Mouse (Mus musculus) heart, embryonic 12.5 days (tissue): Measurements from ENCODE around the gene Klra2. TPM values are rescaled to one million over a fixed set of nuclear protein-coding genes. Genes with fewer than 3 reads are reported as not detected.
"Not testable (repeated sequence)": the region's sequence is repeated elsewhere in the genome, so short reads cannot be mapped to it uniquely, and the experiment has no call there.

Source experiments
- ATAC-seq: fragments of 200-750 bp; cut with Nextera tagmentation; 2 replicates; pipeline ENCODE4 v1.8.0; 2017; ENCODE audit warnings: moderate TSS enrichment, moderate library complexity; ENCODE audit not compliant: insufficient number of reproducible peaks, low FRiP score
- H3K27ac ChIP-seq: fragments of 300-500 bp; sonication (generic); 2 replicates; pipeline ENCODE4 v1.5.1; 2016; ENCODE audit warnings: mild to moderate bottlenecking, moderate library complexity; ENCODE audit not compliant: poor library complexity, severe bottlenecking
- H3K27me3 ChIP-seq: fragments of 300-500 bp; sonication (generic); replicated peaks from 2 replicates; pipeline ENCODE4 v1.6.1; 2016; ENCODE audit warnings: mild to moderate bottlenecking, moderate library complexity
- H3K36me3 ChIP-seq: fragments of 300-500 bp; sonication (generic); 2 replicates; pipeline ENCODE4 v1.6.1; 2016; ENCODE audit warnings: mild to moderate bottlenecking, moderate library complexity
- H3K4me1 ChIP-seq: fragments of 300-500 bp; sonication (generic); replicated peaks from 2 replicates; pipeline ENCODE4 v1.6.1; 2016; ENCODE audit warnings: mild to moderate bottlenecking
- H3K4me2 ChIP-seq: fragments of 300-500 bp; sonication (generic); 2 replicates; pipeline ENCODE4 v1.6.1; 2016; ENCODE audit warnings: mild to moderate bottlenecking, moderate library complexity
- H3K4me3 ChIP-seq: fragments of 300-500 bp; sonication (generic); 2 replicates; pipeline ENCODE4 v1.5.1; 2016; ENCODE audit warnings: mild to moderate bottlenecking
- H3K9ac ChIP-seq: fragments of 300-500 bp; sonication (generic); 2 replicates; pipeline ENCODE4 v1.6.1; 2016; ENCODE audit warnings: mild to moderate bottlenecking, moderate library complexity
- H3K9me3 ChIP-seq: fragments of 300-500 bp; sonication (generic); replicated peaks from 2 replicates; pipeline ENCODE4 v1.6.1; 2016; ENCODE audit warnings: mild to moderate bottlenecking, moderate library complexity
- WGBS: fragments of 180-500 bp; shearing (Covaris S2); methylation state at CpG from one replicate; pipeline ENCODE4 v1.1.7; 2016; 5-methylcytosine and 5-hydroxymethylcytosine counted together
- polyA plus RNA-seq: library from polyadenylated mRNA; unstranded; fragments of >200 nt; fragmentation: Nextera tagmentation; extraction: Ambion mirVana; gene quantifications from 2 replicates; pipeline ENCODE4 v1.2.1, GENCODE M21; 2016

Gene Klra2
- polyA plus RNA-seq = not detected in 2 replicates

DNA sequence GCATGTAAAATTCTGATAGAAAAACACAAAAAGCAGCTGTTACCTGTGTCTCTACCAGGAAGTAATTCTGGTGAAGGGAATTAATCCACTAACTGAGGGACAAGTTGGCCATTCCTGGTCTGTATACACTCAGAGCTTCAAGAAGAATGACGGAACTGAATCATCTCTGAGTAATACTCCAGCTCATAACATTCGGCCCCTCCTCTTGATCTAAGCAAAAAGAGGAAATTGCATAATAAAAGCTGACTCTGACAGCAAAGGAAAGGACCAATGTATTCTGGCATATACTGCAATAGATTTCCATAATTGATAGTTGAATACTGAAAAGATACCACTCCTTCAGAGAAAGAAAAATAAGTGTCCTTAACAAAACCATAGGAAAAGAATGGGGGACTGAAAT, at the start of gene Klra2:
Gene Klra2 (minus strand): TSS at position 157 of the 400 bp plus-strand sequence.
- WGBS = 66% methylated on average over 2 of the region's 2 CpGs
- Histone ChIP-seq H3K27me3 (no peaks in the 10 kb centered on the region), H3K9ac (no peak within 1 kb of the TSS), H3K4me1 (no peaks in the 10 kb centered on the region), H3K36me3 (no peaks in the 10 kb centered on the region), H3K9me3 (0 out of 2 replicates have a peak, but pooled peaks cover 2% of the 10 kb centered on the region), H3K4me3 (no peak within 1 kb of the TSS), H3K4me2 (no peak within 1 kb of the TSS), H3K27ac (no peak within 1 kb of the TSS)
- no peak for ATAC-seq

DNA sequence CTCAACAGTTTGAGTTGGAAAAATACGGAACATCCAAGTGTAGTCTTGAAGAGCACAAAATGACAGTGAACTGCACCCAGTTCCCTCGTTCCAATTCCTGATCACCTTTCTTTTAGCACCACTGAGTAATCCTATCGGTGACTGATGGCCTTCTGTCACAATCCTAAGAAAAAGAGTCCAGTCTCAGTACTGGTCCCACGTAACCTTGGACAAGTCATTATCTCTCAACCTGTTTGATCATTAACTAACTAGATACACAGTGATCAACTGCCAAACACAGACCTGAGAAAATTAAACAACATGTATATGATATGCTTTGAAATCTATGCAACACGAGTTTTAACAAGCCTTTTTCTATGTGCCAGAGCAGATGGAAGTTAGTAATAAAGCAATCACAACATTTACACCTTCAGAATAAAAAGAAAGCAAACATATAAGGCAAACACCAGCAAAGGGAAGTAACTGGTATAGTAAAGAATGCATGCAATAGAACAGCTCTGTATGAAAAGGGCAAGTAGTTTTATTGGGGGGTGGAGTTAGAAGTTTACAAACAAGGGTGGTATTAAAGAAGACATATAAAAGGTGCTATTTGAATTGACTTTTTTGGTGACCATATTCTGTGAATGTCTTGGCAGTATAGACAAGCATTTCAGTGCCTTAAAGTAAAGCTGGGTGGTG, 47.4 kb upstream of the Klra2 start:
- no peak overlapping the region for H3K4me2 ChIP-seq
- peaks cover 8% of the 10 kb centered on the region for H3K4me1 ChIP-seq
- H3K27ac ChIP-seq = no peak overlapping the region
- no peaks in the 10 kb centered on the region for H3K36me3 ChIP-seq
- H3K9me3 ChIP-seq = no peaks in the 10 kb centered on the region
- no peak overlapping the region for H3K9ac ChIP-seq
- no peak overlapping the region for H3K4me3 ChIP-seq
- WGBS = 85% methylated on average over 5 of the region's 5 CpGs
- ATAC-seq = no peak
- H3K27me3 ChIP-seq = no peaks in the 10 kb centered on the region; the same call in 1 of the 2 replicates

DNA sequence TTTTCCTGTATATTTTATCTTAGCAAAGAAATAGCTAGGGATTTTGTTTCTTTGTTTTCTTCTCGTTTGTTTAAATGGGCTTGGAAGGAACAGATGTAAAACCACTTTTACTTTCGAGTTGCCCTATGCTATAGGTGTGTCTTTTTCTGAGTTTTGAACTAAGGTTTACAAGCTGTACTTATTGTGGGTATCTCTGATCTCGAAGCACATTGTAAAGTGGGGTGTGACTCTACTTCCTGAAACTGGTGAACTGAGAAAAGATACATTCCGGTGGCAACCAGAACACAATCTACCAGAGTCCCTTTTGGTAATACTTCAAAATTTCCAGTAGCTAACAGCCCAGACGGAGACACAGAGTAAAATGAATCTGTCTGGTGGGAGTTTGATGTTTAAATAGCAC, 46.8 kb upstream of the Klra2 start:
- no peaks in the 10 kb centered on the region; the same call in 1 of the 2 replicates for H3K27me3 ChIP-seq
- H3K9me3 ChIP-seq = no peaks in the 10 kb centered on the region
- no peak overlapping the region for H3K4me2 ChIP-seq
- no peak for ATAC-seq
- no peak overlapping the region for H3K27ac ChIP-seq
- H3K9ac ChIP-seq = no peak overlapping the region
- H3K4me1 ChIP-seq = peaks cover 8% of the 10 kb centered on the region
- no peak overlapping the region for H3K4me3 ChIP-seq
- H3K36me3 ChIP-seq = no peaks in the 10 kb centered on the region
- WGBS = 86% methylated on average over 5 of the region's 5 CpGs

DNA sequence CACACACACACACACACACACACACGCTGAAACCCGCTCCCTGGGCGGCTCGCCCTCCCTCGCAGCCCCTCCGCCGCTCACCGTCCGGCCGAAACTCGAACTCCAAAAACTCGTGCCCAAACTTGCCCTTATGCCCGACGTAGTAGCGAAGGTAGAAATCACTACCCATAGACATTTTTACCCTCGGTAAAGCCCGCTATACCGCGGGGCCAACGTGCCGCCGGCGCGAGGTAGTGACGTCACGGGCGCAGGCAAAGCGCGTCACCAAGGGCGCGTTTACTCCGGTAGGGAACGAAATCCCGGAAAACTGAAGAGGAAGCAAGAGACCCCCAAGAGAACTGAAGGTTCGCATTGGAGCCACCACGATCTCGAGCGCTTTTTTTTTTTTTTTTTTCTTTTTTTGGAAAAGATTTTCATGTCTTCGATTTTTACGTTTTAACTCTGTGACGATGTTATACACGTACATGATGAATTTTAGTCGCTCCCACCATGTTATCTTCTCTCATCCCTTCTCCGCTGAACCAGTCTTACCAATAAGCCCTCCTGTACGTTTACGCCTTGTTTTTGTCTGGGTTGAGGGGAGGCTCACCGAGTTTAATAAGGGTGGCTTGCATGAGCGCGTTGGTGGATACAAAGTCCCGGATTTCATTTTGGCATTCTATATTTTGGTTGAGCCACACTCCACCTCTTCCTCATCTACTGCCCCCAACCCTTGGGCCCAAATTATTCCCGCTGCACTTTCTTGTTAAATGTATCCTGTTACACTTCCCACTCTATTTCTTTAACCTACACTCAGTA, 46.0 kb upstream of the Klra2 start, which contains the start of gene Magohb:
Gene Magohb (minus strand): TSS at position 254 of the 798 bp plus-strand sequence.
- peak; percentile 89 for ATAC-seq
- H3K36me3 ChIP-seq = peaks cover 2% of the 10 kb centered on the region; the same call in 1 of the 2 replicates
- H3K9me3 ChIP-seq = no peaks in the 10 kb centered on the region
- peak within 1 kb of the TSS; percentile 69 for H3K4me3 ChIP-seq
- peaks cover 8% of the 10 kb centered on the region for H3K4me1 ChIP-seq
- H3K27me3 ChIP-seq = no peaks in the 10 kb centered on the region; the same call in 1 of the 2 replicates
- H3K9ac ChIP-seq = peak within 1 kb of the TSS; percentile 82
- H3K27ac ChIP-seq = 0 out of 2 replicates have a peak within 1 kb of the TSS, but pooled peaks have one; percentile 26
- H3K4me2 ChIP-seq = peak within 1 kb of the TSS; percentile 76
- WGBS = 2% methylated on average over 49 of the region's 51 CpGs

DNA sequence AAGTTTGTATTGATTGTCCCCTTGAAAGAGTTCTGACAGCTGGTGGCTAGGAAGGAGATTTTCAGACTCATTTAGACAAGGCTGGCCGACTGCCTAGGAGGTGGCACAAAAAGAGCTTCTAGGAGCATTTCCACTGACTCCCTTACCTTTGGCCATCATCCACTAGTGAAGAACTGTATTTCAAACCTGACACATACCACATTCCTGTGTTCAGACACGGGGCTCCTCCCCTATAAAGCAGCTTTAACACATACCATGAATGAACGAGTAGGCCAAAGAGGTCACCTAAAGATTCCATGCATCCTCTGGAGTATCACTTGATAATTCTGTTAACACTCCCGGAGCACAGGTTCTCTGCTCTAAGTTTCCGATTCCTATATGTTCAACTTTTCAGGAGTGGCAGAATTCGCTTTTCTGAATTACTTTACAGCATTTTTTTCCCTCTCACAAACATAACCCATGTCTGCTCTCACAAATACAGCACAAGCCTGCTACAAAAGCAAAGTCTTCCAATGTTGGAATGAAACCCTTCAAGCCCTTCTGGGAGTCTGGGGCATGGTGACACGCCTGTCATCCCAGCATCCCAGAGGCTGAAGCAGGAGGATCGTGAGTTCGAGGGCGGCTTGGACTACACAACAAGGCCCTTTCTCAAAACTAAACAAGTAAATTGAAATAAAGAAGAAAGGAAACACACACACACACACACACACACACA, 45.3 kb upstream of the Klra2 start:
- no peaks in the 10 kb centered on the region for H3K27me3 ChIP-seq
- H3K36me3 ChIP-seq = peaks cover 8% of the 10 kb centered on the region; the same call in 1 of the 2 replicates
- H3K4me1 ChIP-seq = peaks cover 8% of the 10 kb centered on the region
- H3K4me2 ChIP-seq = peak overlapping the region; percentile 71
- H3K4me3 ChIP-seq = peak overlapping the region; percentile 69
- 18% methylated on average over 10 of the region's 10 CpGs for whole genome bisulfite sequencing
- no peaks in the 10 kb centered on the region for H3K9me3 ChIP-seq
- peak overlapping the region; percentile 82 for H3K9ac ChIP-seq
- peak; percentile 26; the same call in 1 of the 2 replicates for ATAC-seq
- 0 out of 2 replicates have a peak overlapping the region, but pooled peaks have one; percentile 26 for H3K27ac ChIP-seq

DNA sequence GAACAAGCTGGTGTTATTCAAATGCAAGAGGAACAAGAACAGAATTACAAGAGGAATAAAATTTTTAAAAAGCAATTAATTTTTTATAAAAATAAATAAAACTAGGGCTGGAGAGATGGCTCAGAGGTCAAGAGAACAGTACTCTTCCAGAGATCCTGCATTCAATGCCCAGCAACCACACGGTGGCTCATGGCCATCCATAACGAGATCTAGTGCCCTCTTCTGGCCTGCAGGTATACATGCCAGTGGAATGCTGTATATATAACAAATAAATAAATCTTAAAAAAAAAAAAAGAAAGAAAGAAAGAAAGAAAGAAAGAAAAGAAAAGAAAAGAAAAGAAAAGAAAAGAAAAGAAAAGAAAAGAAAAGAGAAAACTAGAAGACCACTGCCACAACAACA, 43.3 kb upstream of the Klra2 start:
- Histone ChIP-seq H3K9me3 (no peaks in the 10 kb centered on the region), H3K27ac (no peak overlapping the region), H3K36me3 (peaks cover 13% of the 10 kb centered on the region), H3K4me1 (peaks cover 8% of the 10 kb centered on the region), H3K4me2 (no peak overlapping the region), H3K9ac (no peak overlapping the region), H3K4me3 (no peak overlapping the region), H3K27me3 (no peaks in the 10 kb centered on the region)
- no peak for ATAC-seq
- WGBS = 20% methylated on average over 2 of the region's 2 CpGs

DNA sequence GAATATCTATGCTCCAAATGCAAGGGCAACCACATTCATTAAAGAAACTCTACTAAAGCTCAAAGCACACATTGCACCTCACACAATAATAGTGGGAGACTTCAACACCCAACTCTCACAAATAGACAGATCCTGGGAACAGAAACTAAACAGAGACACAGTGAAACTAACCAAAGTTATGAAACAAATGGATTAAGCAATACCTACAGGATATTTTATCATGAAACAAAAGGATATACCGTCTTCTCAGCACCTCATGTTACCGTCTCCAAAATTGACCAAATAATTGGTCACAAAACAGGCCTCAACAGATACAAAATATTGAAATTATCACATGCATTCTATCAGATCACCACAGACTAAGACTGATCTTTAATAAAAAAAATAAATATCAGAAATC, 31.0 kb upstream of the Klra2 start:
- H3K9me3 ChIP-seq, H3K9ac ChIP-seq, ATAC-seq, H3K27ac ChIP-seq, H3K4me3 ChIP-seq, H3K4me1 ChIP-seq, H3K27me3 ChIP-seq, H3K4me2 ChIP-seq: not testable (repeated sequence)
- WGBS = 88% methylated on average over 2 of the region's 2 CpGs
- H3K36me3 ChIP-seq = peaks cover 26% of the 10 kb centered on the region

DNA sequence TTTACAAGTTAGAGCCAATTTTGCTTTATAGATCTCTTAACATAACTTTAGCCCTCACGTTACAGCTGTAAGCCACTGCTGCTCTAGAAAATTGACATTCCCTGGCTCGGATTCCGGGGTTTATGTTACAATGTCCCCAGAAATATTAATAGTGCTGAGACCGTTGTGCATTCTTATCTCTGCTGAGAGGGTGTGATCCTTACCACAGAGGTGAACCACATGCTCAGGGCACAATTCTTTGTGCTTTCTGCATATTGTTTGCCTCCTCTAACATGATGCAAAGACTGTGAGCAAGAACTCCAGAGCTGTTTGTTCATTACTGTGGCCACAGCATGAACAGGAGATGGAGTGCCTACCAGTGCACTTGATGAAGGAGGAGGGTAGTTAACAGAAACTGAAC, 29.5 kb upstream of the Klra2 start:
- no peak overlapping the region for H3K9ac ChIP-seq
- H3K27me3 ChIP-seq = no peaks in the 10 kb centered on the region
- no peak for ATAC-seq
- H3K27ac ChIP-seq = no peak overlapping the region
- no peak overlapping the region for H3K4me3 ChIP-seq
- H3K4me2 ChIP-seq = no peak overlapping the region
- H3K4me1 ChIP-seq = no peaks in the 10 kb centered on the region
- H3K36me3 ChIP-seq = peaks cover 14% of the 10 kb centered on the region
- no peaks in the 10 kb centered on the region for H3K9me3 ChIP-seq
- 75% methylated on average over 4 of the region's 4 CpGs for WGBS

DNA sequence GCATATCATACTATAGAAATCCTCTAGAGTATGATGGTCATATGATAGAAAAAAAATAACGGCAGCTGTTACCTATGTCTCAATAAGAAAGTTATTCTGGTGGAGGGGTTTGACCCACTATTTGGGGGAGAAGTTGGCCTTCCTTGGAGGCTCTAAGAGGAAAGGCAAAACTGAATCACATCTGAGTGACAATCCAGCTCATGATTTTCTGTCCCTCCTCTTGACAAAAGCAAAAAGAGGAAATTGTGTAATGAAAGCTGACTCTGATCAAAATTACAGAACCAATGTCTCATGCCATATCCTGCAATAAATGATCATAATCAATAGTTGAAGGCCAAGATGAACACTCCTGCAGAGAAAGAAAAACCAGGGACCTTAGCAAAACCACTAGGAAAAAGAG, 25.1 kb upstream of the Klra2 start:
- no peak for ATAC-seq
- Histone ChIP-seq H3K36me3 (0 out of 2 replicates have a peak, but pooled peaks cover 5% of the 10 kb centered on the region), H3K4me3 (no peak overlapping the region), H3K9ac (no peak overlapping the region), H3K27me3 (no peaks in the 10 kb centered on the region), H3K27ac (no peak overlapping the region), H3K9me3 (no peaks in the 10 kb centered on the region), H3K4me2 (no peak overlapping the region), H3K4me1 (no peaks in the 10 kb centered on the region)
- WGBS = 77% methylated on average over 1 of the region's 1 CpGs

DNA sequence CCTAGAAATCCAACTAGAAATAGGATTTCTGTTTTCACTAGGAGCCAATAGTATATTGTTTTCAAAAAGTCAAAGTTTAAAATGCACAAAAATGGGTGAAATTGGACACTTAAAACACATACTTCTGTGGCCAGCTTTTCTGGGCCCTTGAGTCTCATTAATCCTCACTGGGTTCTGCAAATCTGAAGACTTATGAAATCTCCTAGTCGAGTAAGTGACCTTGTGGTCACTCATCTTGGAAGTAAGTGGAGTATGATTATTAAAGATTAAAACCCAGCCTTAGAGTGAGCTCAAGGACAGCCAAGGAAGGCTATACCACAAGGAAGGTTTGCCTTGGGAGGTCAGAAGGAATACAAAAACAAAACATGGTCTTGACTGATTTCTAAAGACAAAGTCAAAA, 23.1 kb upstream of the Klra2 start:
- Histone ChIP-seq H3K9ac (no peak overlapping the region), H3K4me2 (no peak overlapping the region), H3K4me1 (no peaks in the 10 kb centered on the region), H3K27me3 (no peaks in the 10 kb centered on the region), H3K36me3 (no peaks in the 10 kb centered on the region), H3K27ac (no peak overlapping the region), H3K9me3 (no peaks in the 10 kb centered on the region), H3K4me3 (no peak overlapping the region)
- WGBS = 49% methylated on average over 1 of the region's 1 CpGs
- ATAC-seq = no peak

DNA sequence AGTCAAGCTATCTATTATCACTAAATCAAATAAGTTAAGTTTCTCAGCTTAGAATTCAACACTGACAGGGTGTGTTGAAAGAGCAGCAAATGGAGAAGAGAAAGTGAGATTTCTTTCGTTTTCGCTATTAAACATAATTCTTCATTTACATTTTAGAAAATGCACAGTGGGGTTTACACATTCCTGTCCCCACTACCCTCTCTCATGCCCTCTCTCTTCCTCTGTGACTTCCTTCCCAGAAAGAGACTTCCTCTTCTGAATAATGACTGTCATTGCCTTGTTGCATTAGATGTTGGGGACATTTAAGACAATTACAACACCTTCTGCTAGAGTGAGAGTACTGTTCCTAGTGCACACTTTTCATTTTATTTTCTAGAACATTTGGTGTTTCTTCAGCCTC, 22.4 kb upstream of the Klra2 start:
- Histone ChIP-seq H3K4me2 (no peak overlapping the region), H3K9ac (no peak overlapping the region), H3K36me3 (no peaks in the 10 kb centered on the region), H3K27ac (no peak overlapping the region), H3K27me3 (no peaks in the 10 kb centered on the region), H3K4me3 (no peak overlapping the region), H3K4me1 (no peaks in the 10 kb centered on the region), H3K9me3 (no peaks in the 10 kb centered on the region)
- no peak for ATAC-seq
- WGBS = 83% methylated on average over 2 of the region's 2 CpGs
